Mouse (Mus musculus): ENCODE results near the gene Ntf5. TPM values are rescaled to one million over a fixed set of nuclear protein-coding genes. Genes with fewer than 3 reads are reported as not detected.

The Ntf5 gene
- polyA plus RNA-seq, 1 experiment from 2014 or later, result 0.65 TPM

- H3K4me3 ChIP-seq (replicated peaks), result peak overlapping the region; percentile 33
- no peaks in the 10 kb centered on the region for H3K9me3 ChIP-seq
- H3K27ac ChIP-seq, result no peak overlapping the region
- H3K4me2 ChIP-seq, result peak overlapping the region; percentile 46
- peaks cover 80% of the 10 kb centered on the region for H3K27me3 ChIP-seq
- peak overlapping the region; percentile 25; the same call in 1 of the 2 replicates for H3K9ac ChIP-seq
- 4% methylated on average over 107 of the region's 114 CpGs for WGBS
- H3K4me1 ChIP-seq, result peaks cover 13% of the 10 kb centered on the region
- no peaks in the 10 kb centered on the region for H3K36me3 ChIP-seq (replicated peaks)
- no peak for ATAC-seq (ENCODE audit: low FRiP score)
Measured at GRCm38 (mm10) chr7:45406157-45407156, 7.0 kb upstream of the Ntf5 start.

- Histone ChIP-seq H3K9me3 (no peaks in the 10 kb centered on the region), H3K27ac (no peak overlapping the region), H3K4me1 (peaks cover 13% of the 10 kb centered on the region), H3K4me2 (no peak overlapping the region), H3K36me3 (replicated peaks) (no peaks in the 10 kb centered on the region), H3K27me3 (peaks cover 85% of the 10 kb centered on the region), H3K9ac (no peak overlapping the region), H3K4me3 (replicated peaks) (no peak overlapping the region)
- ATAC-seq (ENCODE audit: low FRiP score), result no peak
- WGBS, result 86% methylated on average over 10 of the region's 10 CpGs
Measured at GRCm38 (mm10) chr7:45407836-45408235, 5.7 kb upstream of the Ntf5 start.

DNA sequence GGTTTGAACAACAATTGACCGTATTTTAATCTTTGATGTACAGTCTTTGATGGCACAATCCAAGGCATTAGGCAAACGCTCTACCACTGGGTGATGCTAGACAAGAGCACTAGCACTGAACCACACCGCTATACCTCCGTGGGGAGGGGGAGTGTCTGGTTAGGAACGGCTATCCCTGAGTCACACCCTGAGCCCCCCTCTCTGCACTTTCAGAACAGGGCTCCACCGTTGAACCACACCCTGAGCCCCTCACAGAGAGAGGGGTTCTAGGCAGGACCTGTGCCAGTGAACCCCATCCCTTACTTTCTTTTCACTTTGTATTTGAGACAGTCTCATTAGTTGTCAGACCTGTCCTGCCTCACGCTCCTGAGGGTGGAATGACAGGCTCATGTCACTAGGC lies 5.1 kb upstream of the Ntf5 start:
- Histone ChIP-seq H3K4me1 (peaks cover 16% of the 10 kb centered on the region), H3K4me2 (no peak overlapping the region), H3K4me3 (replicated peaks) (no peak overlapping the region), H3K27me3 (peaks cover 85% of the 10 kb centered on the region), H3K9me3 (no peaks in the 10 kb centered on the region), H3K36me3 (replicated peaks) (no peaks in the 10 kb centered on the region), H3K27ac (no peak overlapping the region), H3K9ac (no peak overlapping the region)
- WGBS, result 71% methylated on average over 7 of the region's 7 CpGs
- ATAC-seq (ENCODE audit: low FRiP score), result no peak

GRCm38 (mm10) chr7:45408949-45409348 lies 4.5 kb upstream of the Ntf5 start:
- H3K9me3 ChIP-seq, result no peaks in the 10 kb centered on the region
- no peak for ATAC-seq (ENCODE audit: low FRiP score)
- peaks cover 22% of the 10 kb centered on the region for H3K4me1 ChIP-seq
- 86% methylated on average over 17 of the region's 17 CpGs for WGBS
- no peak overlapping the region for H3K9ac ChIP-seq
- no peak overlapping the region for H3K4me3 ChIP-seq (replicated peaks)
- H3K27ac ChIP-seq, result no peak overlapping the region
- no peaks in the 10 kb centered on the region for H3K36me3 ChIP-seq (replicated peaks)
- H3K4me2 ChIP-seq, result no peak overlapping the region
- peaks cover 90% of the 10 kb centered on the region for H3K27me3 ChIP-seq

DNA sequence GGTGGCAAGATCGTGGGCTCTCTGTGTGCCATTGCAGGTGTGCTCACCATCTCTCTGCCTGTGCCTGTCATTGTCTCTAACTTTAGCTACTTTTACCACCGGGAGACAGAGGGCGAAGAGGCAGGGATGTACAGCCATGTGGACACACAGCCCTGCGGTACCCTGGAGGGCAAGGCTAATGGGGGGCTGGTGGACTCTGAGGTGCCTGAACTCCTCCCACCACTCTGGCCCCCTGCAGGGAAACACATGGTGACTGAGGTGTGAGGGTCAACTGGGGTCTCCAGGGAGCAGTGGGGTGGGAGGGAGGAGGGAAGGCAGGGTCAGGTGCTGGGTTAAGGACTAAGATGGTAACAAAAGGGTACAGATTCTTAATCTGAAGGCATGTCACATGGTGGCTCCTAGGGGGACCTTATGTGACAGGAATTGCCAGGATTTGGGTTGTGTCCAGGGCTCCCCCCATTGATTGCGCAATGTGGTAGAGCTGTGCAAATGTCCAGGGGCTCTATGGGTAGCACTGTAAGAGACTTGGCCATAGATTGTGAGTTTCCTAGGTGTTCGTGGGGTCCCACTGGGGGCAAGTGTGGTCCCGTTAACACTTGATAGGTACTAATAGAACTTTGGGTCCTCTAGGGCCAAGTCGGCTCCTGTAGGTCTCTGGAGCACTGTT lies 3.9 kb upstream of the Ntf5 start:
- ATAC-seq (ENCODE audit: low FRiP score), result no peak
- Histone ChIP-seq H3K9me3 (no peaks in the 10 kb centered on the region), H3K4me2 (no peak overlapping the region), H3K27ac (no peak overlapping the region), H3K4me3 (replicated peaks) (no peak overlapping the region), H3K27me3 (peaks cover 97% of the 10 kb centered on the region), H3K4me1 (peaks cover 27% of the 10 kb centered on the region), H3K9ac (no peak overlapping the region), H3K36me3 (replicated peaks) (no peaks in the 10 kb centered on the region)
- 88% methylated on average over 8 of the region's 8 CpGs for WGBS

GRCm38 (mm10) chr7:45412421-45412820 lies 1.1 kb upstream of the Ntf5 start:
- Histone ChIP-seq H3K27ac (no peak overlapping the region), H3K9me3 (no peaks in the 10 kb centered on the region), H3K27me3 (peaks cover 98% of the 10 kb centered on the region), H3K4me1 (peaks cover 15% of the 10 kb centered on the region), H3K4me2 (no peak overlapping the region), H3K4me3 (replicated peaks) (no peak overlapping the region), H3K9ac (no peak overlapping the region), H3K36me3 (replicated peaks) (no peaks in the 10 kb centered on the region)
- WGBS, result 90% methylated on average over 2 of the region's 2 CpGs
- ATAC-seq (ENCODE audit: low FRiP score), result no peak

DNA sequence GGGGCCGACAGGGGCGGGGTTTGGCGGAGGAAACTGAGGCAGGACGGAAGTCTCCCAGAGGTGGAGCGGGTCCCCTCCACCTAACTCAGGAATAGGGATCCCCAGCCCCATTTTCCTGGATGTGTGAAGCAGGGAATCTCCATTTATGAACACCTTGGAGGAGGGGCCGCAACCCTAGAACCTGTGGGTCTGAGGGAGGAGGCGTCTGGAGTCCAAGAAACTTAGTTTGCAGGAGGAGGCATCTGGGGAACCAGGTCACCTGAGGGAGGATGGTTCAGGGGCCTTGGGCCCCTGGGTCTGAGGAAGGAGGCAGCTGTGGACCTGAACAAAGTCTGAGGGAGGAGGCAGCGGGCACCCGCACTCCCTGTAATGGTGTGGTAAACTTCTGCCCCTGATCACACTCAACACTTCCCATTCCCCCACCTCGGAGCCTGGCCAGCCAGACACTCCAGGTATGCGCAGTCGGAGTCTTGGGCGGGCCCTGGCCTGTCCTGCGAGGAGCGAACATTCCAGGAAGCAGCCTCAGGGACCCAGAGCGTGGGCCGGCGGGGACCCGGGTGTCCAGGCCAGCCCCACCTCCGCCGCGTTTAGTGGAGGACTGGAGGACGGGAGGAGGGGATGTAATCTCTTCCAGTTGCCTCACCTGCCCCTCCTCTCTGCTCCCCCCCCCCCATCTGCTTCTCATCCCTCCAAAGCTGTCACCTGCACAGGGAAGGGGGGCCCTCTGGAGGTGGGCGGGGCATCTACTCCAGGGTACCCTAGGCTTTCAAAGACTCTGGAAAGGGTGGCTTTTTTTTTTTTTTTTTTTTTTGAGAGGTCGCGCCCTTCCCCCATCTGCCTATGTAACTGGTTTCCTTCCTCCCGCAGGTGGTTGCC lies 607 bp downstream of the Ntf5 start:
- peak; percentile 42; the same call in 1 of the 2 replicates for ATAC-seq (ENCODE audit: low FRiP score)
- 2% methylated on average over 25 of the region's 27 CpGs for WGBS

DNA sequence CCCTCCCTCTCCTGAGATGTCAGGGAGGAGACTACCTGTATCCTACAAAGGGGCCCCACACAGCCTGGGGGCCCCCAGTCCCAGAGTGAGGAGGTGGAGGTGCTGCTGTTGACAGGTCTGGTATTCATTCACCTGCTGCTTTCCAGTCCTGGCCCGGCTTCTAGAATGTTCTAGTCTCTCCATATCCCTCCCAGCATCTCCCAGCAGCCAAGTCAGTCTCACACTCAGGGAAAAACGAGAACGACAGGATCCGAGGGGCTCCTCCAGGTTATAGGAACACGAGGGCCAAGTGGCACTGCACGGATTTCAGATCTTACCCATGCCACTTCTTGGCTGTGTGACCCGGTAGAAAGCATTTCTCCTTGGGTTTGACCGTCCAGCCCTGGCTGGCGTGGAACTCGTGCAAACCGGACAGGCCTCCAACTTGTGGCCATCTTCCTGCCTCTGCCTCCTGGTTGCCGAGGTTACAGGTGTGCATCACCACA lies 1.3 kb downstream of the Ntf5 start:
- H3K4me2 ChIP-seq, result no peak overlapping the region
- peaks cover 98% of the 10 kb centered on the region for H3K27me3 ChIP-seq
- no peak overlapping the region for H3K4me3 ChIP-seq (replicated peaks)
- WGBS, result 50% methylated on average over 12 of the region's 12 CpGs
- peaks cover 18% of the 10 kb centered on the region for H3K4me1 ChIP-seq
- ATAC-seq (ENCODE audit: low FRiP score), result no peak
- H3K36me3 ChIP-seq (replicated peaks), result no peaks in the 10 kb centered on the region
- H3K9ac ChIP-seq, result no peak overlapping the region
- H3K27ac ChIP-seq, result no peak overlapping the region
- H3K9me3 ChIP-seq, result no peaks in the 10 kb centered on the region

More for the DNA sequence above, 607 bp downstream of the Ntf5 start:
- no peak overlapping the region for H3K27ac ChIP-seq
- peak overlapping the region; percentile 52 for H3K4me3 ChIP-seq (replicated peaks)
- H3K4me1 ChIP-seq, result peaks cover 18% of the 10 kb centered on the region
- H3K36me3 ChIP-seq (replicated peaks), result no peaks in the 10 kb centered on the region
- no peaks in the 10 kb centered on the region for H3K9me3 ChIP-seq
- peak overlapping the region; percentile 61 for H3K9ac ChIP-seq
- peaks cover 98% of the 10 kb centered on the region for H3K27me3 ChIP-seq
- peak overlapping the region; percentile 86 for H3K4me2 ChIP-seq

- peaks cover 98% of the 10 kb centered on the region for H3K27me3 ChIP-seq
- H3K4me1 ChIP-seq, result peaks cover 18% of the 10 kb centered on the region
- no peak for ATAC-seq (ENCODE audit: low FRiP score)
- H3K4me2 ChIP-seq, result no peak overlapping the region
- 0 out of 2 replicates have a peak, but pooled peaks cover 2% of the 10 kb centered on the region for H3K36me3 ChIP-seq (replicated peaks)
- no peak overlapping the region for H3K27ac ChIP-seq
- peak overlapping the region; percentile 19; the same call in 1 of the 2 replicates for H3K4me3 ChIP-seq (replicated peaks)
- H3K9me3 ChIP-seq, result no peaks in the 10 kb centered on the region
- 13% methylated on average over 37 of the region's 37 CpGs for WGBS
- no peak overlapping the region for H3K9ac ChIP-seq
Measured at GRCm38 (mm10) chr7:45415636-45416035, 2.1 kb downstream of the Ntf5 start.

GRCm38 (mm10) chr7:45417962-45418492 lies 4.5 kb downstream of the Ntf5 start:
- no peak for ATAC-seq (ENCODE audit: low FRiP score)
- Histone ChIP-seq H3K27ac (no peak overlapping the region), H3K9me3 (no peaks in the 10 kb centered on the region), H3K4me2 (no peak overlapping the region), H3K4me1 (peaks cover 18% of the 10 kb centered on the region), H3K9ac (no peak overlapping the region), H3K4me3 (replicated peaks) (no peak overlapping the region), H3K27me3 (peaks cover 86% of the 10 kb centered on the region), H3K36me3 (replicated peaks) (peaks cover 26% of the 10 kb centered on the region)
- 9% methylated on average over 13 of the region's 13 CpGs for WGBS

GRCm38 (mm10) chr7:45419859-45420614 lies 6.5 kb downstream of the Ntf5 start:
- no peak overlapping the region for H3K4me3 ChIP-seq (replicated peaks)
- ATAC-seq (ENCODE audit: low FRiP score), result no peak
- H3K27ac ChIP-seq, result no peak overlapping the region
- 16% methylated on average over 27 of the region's 27 CpGs for WGBS
- H3K9ac ChIP-seq, result no peak overlapping the region
- H3K9me3 ChIP-seq, result no peaks in the 10 kb centered on the region
- H3K27me3 ChIP-seq, result peaks cover 66% of the 10 kb centered on the region
- no peak overlapping the region for H3K4me2 ChIP-seq
- peaks cover 46% of the 10 kb centered on the region for H3K36me3 ChIP-seq (replicated peaks)
- peaks cover 4% of the 10 kb centered on the region for H3K4me1 ChIP-seq
